Mouse (Mus musculus) spleen, adult 18-20 months (tissue): ENCODE data around the gene Ddah1.
"Not testable (repeated sequence)": the region's sequence is repeated elsewhere in the genome, so short reads cannot be mapped to it uniquely, and the experiment has no call there.

Experiments used
- DNase-seq, 2 experiments: peaks; one replicate each; pipeline ENCODE4 v3.0.0; 2022; ENCODE audit warnings: mixed read lengths in 2 of 2

Gene Ddah1

DNA sequence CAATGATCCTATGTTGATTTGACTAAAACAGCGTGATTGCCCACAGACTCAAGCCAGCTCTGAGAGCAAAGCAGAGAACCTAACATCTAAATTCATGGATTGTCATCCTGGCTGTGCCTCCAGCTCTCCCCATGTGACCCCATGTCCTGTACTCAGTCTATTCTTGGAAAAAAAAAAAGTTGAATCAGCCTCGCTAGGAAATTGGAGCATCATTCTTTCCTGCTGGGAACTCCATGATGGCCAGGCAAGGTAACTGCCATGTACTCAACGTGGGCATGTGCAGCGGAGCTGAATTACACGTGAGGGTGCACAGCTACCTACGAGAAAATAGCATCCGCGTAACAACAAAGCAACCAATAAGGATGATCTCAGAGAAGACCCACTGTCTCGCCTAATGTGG lies 114.2 kb downstream of the Ddah1 start:
- no peak for DNase-seq

DNA sequence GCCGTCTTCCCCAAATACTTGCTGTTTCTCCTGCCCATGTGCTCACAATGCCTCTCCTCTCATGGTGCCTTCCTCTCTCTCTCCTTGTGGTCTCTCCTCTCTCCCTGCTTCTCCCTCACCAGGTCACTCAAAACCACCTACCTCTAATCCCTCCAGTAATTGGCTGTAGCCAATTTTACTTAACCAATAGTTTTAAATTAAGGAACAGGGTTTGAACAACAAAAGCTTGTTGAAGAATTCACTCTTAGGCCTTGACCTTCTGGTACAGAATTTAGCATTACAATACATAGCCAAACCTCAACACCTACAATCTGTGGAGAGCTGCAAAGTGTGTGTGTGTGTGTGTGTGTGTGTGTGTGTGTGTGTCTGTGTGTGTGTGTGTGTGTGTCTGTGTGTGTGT lies 114.8 kb downstream of the Ddah1 start:
- no peak for DNase-seq

DNA sequence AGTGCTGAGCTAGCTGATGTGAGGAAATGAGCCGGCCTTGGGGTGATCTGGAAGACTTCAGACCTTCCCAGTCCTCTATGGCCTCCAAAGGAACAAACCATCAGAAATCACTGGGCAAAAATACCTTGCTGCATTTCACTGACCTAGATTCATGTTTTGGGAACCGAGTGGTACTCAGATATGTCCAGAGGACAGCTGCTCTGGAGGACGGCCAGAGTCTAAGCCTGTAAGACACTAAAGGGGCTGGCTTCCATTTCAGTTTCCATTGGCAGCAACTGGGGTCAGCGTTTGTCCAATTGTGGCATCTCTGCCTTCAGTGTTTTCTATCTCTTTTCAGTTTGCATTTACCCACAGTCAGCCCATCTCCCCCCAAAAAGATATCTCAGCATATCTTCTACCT lies 115.7 kb downstream of the Ddah1 start:
- DNase-seq, result no peak

DNA sequence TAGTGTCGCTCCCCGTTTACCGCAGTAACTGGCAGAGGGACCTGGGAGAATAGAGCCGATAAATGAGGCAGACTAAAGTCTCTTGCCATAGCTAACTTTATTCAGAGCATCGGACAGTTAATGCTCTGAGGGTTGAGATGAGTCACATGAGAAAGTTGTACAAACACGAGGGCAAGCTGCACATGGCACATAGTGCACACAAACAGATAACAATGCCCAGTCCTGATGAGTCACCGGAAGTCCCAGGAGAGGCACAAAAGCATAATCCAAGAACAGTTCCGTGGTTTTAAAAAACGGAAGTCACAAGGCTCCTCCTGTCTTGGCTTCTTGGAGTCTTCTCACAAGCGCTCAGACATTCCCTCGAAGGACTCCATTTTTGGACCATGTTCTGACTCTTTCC lies 117.6 kb downstream of the Ddah1 start:
- no peak for DNase-seq

DNA sequence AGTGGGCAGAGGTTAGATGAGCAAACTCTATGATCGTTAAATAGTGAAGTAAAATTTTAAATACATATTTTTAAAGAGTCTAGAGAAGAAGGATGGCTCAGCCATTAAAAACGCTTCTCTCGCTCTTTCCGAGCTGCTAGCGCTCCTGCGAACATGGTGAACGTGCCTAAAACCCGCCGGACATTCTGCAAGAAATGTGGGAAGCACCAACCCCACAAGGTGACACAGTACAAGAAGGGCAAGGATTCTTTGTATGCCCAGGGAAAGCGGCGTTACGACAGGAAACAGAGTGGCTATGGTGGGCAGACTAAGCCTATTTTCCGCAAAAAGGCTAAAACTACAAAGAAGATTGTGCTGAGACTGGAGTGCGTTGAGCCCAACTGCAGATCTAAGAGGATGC lies 120.4 kb downstream of the Ddah1 start:
- DNase-seq, result not testable (repeated sequence)

DNA sequence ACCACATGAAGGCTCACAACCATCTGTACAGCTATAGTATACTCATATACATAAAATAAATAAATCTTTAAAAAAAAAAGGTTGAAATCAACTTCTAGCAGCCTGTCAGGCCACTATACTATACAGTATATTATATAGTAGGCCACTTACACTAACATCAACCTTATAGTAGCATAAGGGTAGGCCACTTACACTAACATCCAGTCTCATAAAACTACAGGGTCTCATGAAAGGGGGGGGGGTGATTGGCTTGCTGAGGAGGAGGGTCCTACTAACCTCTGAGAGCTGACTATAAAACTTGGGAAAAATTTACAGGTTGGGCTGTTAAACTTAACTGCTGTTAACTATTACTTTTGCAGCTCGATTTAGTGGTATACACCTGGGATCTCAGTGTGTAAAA lies 121.9 kb downstream of the Ddah1 start:
- DNase-seq, result no peak

DNA sequence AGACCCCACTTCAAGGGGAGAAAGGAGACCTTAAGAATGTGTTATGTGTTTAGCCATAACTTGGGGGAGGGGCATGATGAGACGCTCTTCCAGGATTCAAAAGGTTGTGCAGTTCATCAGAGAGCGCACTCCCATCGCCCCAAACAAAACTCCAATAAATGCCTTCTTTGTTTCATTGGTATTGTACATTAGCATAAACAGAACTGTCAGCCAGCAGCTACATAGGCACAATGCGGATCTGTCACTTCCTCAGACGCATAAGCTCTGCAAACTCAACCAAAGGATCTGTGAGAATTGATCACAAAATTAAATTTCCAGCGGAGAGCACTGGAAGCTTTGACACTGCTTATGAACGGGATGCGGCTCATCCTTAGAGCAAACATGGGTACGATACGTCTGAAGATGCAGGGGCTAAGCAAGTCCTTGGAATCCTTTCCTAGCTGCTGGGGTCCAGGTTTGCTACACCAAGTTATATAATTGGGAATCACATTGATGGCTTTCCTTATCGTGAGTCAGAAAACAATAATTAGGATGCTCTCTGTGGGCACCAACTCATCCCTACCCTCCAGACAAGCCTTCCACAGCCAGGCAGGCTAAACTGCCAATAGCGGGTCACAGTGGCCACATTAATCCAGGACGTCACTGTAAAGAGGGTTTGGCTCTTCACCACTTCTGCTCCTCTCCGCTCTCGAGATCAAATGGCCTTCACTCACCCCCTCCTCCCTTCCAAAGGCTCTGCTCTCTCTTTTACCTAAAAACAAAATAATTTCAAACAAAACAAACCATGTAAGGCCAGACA lies 123.8 kb downstream of the Ddah1 start:
- DNase-seq, result no peak

DNA sequence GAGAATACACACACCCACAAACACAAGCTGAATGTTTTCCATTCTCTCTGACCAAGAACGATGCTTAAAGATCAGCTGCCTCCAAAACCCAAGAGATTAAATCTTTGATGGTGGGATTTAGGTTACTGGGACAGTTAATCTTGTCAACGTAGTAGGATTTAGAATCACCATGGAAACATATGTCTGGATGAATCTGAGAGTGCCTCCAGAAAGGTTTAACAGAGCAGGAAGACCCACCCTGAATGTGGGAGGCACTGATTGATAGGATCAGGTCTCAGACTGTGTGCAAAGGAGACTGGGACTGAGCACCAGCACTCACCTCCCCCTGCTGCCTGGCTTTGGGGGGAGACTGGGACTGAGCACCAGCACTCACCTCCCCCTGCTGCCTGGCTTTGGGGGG lies 124.8 kb downstream of the Ddah1 start:
- DNase-seq, result no peak

DNA sequence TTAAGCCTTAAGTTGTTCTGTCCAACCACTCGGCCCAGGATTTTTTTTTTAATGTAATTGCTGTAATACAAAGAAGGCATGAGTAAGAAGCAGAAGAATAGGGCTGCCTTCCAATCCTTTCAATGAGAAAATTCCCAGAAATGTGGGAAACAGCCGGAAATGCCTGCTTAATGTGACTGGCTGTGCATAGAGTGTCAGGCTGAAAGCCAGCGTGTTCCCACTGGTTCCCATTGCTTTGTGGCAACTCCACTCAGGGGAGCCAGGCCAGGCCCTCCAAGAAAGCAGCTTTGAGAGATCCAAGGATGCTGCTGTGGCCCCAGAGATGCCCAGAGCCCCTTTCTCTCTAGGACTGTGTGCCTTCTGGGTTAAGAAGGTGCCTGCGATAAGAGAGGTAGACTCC lies 126.9 kb downstream of the Ddah1 start:
- DNase-seq, result no peak

DNA sequence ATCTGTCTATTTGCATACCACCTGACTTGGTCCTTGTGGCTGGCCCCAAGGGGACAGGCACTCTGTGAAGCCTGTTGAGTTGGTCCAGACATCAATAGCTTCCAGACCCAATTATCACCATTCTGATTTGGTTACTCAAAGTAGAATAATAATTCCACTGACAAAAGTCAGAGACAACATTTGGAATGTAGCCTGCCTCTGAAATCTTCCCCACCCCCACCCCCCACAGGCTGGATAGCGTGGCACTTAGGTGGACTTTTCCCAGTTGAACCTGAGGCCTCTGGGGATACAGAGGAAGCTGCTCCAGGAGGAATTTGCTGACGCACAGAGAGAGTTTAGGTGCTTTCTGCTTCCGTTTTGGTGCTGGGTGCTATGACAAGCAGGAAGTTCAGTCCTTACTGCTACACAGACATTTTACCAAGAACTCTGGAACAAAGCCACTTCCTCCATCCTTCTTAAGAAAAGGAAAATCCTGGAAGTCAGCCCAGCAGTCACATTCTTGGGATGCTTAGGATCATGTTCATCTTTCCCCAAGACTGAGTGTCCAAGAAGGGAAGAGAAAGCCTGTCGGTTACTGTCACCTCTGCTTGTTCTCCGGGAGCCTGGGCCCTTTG lies 127.5 kb downstream of the Ddah1 start:
- no peak for DNase-seq

DNA sequence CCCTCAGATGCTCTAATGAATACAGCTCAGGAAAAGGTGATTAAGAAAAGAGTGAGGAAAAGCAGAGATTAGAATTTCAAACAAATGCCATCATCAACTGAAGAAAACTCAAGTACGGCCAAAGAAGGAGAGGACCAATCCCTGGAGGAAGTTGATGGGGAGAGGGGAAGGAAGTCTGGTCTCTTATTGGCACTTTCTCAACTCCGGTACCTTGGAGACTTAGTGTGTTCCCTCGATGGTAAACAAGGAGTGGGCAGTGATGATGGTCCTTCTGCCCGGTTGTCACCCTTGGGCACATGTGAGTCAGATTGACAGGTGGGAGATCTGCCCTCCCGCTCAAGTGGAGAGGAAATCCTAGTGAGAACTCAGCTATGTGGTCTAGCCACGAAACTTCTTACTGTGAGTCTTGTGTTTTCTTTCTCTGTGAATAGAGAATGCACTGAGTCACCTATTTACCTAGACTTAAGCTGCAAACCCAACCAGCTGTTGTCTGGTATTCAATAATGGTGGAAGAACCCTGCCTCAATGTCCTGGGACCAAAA lies 129.0 kb downstream of the Ddah1 start:
- no peak for DNase-seq

DNA sequence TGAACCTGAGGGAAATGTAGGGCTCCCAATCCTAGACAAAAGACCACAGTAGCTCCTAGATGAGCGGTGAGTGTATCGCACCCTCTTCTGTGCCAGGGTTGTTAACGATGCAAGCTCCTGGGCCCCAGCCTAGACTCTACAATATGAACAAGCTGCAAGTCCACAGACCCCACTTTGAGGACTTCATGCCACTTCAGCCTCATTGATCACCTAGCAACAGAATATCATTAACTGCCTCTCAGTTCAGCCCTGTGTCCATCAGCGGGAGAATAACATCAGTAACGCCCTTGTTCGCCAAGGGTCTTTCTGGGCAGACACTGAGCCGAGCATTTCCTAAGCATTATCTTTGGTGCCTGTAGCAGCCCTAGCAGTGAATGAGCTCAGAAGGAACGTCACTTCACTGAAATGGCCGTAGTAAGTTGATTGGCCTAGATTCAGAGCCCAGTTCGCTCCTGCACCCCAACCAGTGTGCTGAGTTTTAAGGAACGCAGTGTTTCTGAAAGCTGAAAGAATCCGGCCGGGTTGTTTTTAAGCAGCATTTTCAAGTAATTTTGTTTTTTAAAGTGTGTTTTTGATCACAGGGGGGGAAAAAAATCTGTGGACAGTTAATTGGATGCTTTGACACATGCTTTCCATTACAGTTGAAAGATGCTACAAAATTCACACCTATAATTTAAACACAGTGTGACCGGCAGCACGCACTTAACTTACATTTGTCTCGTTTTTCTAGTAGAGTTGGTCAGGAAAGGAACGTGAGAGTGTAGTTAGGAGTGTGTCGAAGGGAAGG lies 132.1 kb downstream of the Ddah1 start:
- DNase-seq, result no peak

DNA sequence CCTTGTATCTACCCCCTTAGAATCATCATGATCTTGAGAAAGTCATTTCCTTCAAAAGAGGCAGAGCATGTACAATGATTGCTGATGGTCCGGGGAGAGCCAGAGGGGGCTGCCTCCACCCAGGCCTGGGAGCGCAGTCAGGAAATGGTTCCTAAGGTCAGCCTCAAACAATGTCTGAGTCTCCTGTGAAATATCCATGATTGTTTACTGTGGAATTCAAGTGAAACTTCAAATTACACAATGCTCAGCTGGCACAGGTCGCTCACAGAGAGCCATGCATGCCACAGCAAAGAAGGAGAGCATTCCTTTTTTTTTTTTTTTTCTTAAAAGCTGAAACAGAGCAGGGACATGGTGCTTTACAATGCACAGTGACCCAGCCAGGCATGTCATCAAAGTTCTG lies 134.0 kb downstream of the Ddah1 start:
- no peak for DNase-seq

DNA sequence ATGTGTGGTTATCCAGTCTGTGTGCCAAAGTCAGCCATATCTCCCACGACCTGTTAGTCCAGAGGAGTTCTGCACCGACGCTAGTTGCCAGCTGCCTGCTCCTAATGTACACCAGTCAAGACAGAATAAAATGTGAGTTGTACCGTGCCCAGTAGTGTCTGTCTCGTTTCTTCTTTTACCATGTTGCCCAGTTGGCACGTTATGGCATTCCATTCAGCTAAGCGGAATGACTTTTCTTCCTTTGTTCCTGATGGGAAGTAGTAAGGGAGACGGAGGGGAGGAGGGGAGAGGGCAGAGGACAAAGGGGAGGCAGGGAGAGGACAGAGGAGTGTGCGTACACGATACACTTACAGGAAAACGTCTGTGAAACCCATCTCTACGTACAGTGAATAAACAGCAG lies 135.7 kb downstream of the Ddah1 start:
- DNase-seq, result no peak

DNA sequence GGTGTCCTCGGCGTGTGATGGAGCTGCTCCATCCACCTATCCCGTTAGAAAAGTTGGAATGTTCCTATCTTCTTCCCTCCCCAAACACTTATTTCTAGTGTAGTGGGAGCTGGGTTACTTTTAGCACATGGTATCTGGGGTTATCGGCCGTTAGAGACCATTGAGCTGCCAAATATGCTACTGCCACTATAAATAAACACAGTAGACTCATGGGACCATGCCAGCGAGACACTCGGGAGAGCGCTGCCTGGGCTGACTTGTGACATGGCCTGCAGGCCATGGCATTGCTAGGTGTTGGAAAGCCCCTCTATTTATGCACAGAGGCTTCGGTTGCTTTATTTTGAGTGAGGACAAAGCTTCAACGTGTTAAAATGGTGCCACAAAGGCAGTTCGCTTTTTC lies 139.3 kb downstream of the Ddah1 start:
- DNase-seq, result no peak

DNA sequence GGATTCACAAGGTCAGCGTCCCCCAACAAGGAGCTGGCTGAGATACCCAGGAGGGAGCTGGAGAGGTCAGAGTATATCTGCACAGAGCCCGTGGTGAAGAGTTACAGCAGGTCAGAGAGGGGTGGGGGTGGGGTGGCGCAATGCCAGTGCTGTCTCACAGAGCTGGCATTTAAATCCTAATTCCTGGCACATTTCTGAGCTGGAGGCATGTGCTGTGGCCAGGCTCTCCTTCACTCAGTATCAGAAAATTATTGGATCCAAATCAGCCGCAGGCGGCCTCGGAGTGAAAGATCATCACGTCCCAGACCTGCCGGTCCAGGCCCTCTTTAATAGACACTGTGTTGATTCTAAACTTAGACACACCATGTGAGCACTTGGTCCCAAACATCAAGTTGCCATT lies 141.4 kb downstream of the Ddah1 start:
- DNase-seq, result no peak

DNA sequence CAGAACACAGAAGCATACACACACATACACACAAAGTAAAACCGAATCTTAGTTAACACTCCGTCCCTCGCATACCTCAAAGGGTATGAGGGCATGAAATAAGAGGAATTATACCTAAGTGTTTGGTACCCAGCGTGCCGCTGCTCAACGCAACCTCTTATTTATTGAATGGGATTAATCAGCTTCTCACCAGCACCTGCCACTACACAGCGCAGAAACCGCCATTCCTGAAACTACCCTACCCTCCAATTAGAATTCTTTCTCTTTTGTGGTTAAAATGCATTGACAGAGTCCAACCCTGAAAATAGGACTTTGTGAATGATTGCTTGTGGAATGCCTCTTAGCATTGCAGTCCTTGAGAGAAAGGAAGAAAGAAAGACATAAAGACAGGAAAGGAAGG lies 145.1 kb downstream of the Ddah1 start:
- no peak for DNase-seq

DNA sequence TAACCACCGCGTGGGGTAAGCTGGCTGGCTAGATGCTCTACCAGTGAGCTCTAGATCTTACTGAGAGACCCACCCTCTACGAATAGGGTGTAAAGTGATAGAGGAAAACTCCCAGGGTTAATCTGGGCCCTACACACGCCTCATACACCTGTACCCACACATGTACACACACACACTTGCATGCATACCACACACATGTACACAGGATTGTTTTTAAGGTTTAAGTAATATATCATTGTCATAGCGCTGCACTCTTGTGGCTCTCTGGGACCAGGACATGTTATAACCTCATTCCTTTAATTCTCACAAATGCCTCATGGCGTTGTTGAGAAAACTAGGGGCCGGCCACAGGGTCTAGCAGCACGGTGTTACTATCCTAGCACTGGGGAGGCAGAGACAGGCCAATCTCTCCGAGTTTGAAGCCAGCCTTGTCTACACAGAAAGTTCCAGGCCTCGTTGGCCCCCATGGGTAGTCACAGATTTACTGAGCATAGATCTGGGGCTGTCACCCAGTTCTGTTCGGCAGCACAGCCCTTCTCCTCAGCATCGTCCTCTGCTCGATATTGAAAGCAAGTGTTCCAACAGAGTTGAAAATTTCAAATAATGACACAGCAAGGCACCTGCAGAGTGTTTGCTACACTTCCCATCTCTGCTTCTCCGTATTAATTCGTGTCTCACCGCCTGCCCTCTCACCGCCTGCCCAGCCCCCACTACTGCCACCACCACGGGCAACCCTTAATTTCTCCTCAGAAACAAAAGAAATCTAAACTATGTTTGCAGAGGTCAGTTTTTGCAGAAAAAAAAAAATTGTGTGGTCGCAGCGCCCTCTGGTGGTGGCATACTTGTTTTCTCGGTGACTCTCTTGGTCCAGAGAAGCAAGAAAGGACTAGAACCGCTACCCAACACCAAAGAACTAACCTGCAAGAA lies 146.6 kb downstream of the Ddah1 start:
- DNase-seq, result peak; percentile 10 to 62

DNA sequence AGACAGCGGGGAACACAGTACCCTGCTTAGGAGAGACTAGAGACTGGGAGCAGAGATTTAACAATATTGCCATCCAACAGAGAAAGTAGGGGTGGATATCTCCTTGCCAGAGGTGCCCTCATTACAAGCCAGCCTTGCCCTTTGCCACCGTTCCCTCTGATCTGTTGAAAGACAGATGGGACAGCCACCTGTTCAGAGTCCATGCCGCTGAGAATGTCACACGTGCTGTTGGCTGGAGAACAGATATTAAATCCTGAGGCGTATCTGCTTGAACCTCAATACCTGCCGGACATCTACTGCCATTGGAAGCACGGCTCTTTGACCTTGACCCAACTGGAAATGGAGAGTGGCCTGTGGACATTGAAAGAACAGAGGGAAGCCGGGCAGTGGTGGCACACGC lies 148.1 kb downstream of the Ddah1 start:
- no peak for DNase-seq

DNA sequence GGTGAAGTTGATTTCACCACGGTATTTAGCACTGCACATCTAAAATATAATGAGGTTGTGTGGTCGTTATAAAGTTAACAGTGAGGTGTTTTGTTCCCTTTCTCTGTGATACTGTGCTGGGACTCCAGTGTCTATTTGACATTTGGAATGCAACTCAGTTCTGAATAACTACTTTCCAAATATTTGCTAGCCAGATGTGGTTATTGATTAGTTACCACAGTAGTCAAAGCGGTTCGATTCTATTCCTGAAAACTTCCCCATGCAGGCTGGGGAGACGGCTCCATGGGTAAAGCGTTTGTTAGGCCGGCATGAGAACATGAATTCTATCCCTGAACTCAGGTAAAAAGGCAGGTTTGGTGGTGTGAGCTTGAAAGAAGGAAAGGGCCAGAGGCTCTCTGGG lies 154.0 kb downstream of the Ddah1 start:
- DNase-seq, result no peak

DNA sequence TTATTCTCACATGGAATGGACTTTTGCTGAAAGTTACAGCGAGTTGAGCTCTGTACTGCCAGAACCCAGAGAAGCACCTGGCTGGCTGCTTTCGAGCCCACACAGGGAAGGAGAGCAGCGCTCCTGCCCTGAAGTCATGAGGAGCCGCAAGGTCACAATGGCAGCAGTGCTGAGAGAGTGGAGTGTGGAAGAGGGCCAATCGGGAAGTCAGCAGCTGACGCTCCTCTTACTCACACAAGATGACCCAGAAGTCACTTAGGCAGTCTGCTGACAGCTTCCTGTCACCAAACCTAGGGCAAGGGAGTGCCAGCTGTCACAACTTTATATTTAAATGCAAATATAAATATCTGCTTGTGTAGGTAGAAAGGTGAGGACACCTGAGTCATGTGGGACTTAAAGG lies 154.8 kb downstream of the Ddah1 start:
- no peak for DNase-seq

DNA sequence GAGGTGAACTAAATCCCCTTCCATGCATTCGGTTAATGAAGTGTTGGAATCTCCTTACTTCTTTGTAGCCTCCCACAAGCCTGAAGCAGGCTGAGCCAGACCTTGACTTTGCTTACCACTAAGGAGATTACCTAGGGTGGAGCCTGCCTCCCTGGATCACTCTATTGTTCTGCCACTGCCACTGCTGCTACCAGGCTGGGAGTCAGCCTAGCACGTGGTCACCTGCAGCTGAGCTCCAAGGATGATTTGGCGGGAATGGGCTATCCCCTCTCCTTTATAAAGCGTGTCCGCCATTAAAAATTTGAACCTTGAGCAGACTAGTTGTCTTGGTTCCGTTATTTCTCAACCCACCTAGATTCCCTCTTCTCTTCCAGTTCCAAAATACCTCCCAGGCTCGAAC lies 155.5 kb downstream of the Ddah1 start:
- not testable (repeated sequence) for DNase-seq

DNA sequence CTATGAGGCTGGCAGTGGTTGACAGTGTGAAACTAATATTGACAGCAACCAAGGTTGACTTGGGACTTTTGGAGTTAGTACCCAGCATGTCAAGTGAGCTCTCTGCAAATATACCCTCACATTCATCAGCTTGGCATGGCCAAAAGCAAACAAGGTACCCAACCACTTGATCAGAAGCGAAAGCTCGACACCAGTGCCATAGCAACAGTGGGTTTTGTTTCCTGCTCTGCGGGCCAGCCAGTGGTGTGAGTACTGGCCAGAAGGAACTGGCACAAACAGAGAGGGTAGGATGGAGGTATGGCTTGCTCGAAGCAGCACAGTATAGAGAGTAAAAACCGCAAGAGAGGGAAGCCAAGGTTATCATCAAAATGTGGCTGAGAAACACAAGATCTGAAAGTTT lies 157.9 kb downstream of the Ddah1 start:
- DNase-seq, result no peak
